Mouse (Mus musculus) liver, embryonic 13.5 days (tissue): ENCODE data around the gene Pnmt. TPM values are rescaled to one million over a fixed set of nuclear protein-coding genes. Genes with fewer than 3 reads are reported as not detected.

Experiments used
- ATAC-seq: fragments of 200-750 bp; cut with Nextera tagmentation; 2 replicates; pipeline ENCODE4 v1.8.0; 2017; ENCODE audit warnings: low read depth, mild to moderate bottlenecking, moderate number of reproducible peaks, moderate library complexity
- DNase-seq: peaks from one replicate; pipeline ENCODE4 v3.0.0; 2022
- H3K27ac ChIP-seq: fragments of 300-500 bp; sonication (generic); 2 replicates; pipeline ENCODE4 v1.5.1; 2015; ENCODE audit warnings: moderate library complexity, mild to moderate bottlenecking, inconsistent platforms
- H3K27me3 ChIP-seq: fragments of 300-500 bp; sonication (generic); 2 replicates; pipeline ENCODE4 v1.6.1; 2015; ENCODE audit warnings: mild to moderate bottlenecking, inconsistent platforms
- H3K36me3 ChIP-seq: fragments of 300-500 bp; sonication (generic); 2 replicates; pipeline ENCODE4 v1.6.1; 2015; ENCODE audit warnings: mild to moderate bottlenecking, inconsistent platforms
- H3K4me1 ChIP-seq: fragments of 300-500 bp; sonication (generic); replicated peaks from 2 replicates; pipeline ENCODE4 v1.6.1; 2015; ENCODE audit warnings: inconsistent platforms
- H3K4me2 ChIP-seq: fragments of 300-500 bp; sonication (generic); 2 replicates; pipeline ENCODE4 v1.6.1; 2015; ENCODE audit warnings: inconsistent platforms, mild to moderate bottlenecking, moderate library complexity
- H3K4me3 ChIP-seq: fragments of 300-500 bp; sonication (generic); replicated peaks from 2 replicates; pipeline ENCODE4 v1.5.1; 2015; ENCODE audit warnings: mild to moderate bottlenecking, inconsistent platforms
- H3K9ac ChIP-seq: fragments of 300-500 bp; sonication (generic); 2 replicates; pipeline ENCODE4 v1.6.1; 2015; ENCODE audit warnings: mild to moderate bottlenecking, inconsistent platforms
- H3K9me3 ChIP-seq: fragments of 300-500 bp; sonication (generic); replicated peaks from 2 replicates; pipeline ENCODE4 v1.6.1; 2016; ENCODE audit warnings: inconsistent platforms
- WGBS: fragments of 180-500 bp; shearing (Covaris S2); methylation state at CpG from one replicate; pipeline ENCODE4 v1.1.7; 2015; ENCODE audit not compliant: insufficient replicate concordance; 5-methylcytosine and 5-hydroxymethylcytosine counted together
- polyA plus RNA-seq: library from polyadenylated mRNA; unstranded; fragments of >200 nt; fragmentation: Nextera tagmentation; extraction: Ambion mirVana; gene quantifications from 2 replicates; pipeline ENCODE4 v1.2.1, GENCODE M21; 2015

The Pnmt gene
- polyA plus RNA-seq, 1 experiment from 2014 or later = not detected

DNA sequence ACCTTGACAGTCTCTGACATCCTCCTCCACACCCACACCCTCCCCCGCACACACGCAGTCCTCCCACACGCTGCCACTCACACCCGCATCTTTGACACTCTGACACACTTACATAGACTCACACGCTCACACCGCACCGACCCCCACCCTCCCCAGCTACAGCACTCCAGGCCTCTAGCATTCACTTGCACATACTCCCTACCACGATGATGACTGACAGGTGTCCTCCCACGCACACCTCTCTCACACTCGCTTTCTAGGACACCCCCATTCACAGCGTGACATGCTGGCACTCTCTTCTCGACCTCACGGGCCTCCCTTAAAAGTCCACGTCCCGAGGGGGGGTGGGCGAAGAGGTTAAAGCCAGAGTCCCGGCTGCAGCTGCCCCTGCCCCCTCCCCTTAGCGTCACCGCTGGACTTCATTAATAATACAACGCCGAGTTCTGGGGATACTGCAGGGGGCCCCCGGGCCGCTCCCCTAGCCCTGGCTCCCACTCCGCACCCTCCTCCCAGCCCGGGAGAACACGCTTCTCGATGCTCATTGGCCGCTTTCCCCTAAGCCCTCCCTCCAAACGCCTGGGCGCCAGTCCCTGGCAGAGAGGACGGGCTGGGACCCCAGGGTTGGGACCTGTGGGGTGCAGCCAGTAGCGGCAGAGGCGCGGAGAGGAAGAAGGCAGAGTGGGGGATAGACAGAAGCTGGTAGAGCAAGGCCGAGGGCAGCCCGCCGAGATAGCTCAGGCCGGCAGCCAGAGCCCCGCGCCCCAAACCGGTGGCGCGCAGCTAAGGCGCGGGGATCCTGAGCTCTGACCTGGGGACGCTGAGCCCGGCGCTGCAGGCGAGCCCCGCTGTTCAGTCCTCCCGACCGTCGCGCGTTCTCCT is 37.9 kb upstream of the Pnmt start, which contains the start of gene Ppp1r1b:
TSS of gene Ppp1r1b (plus strand) at position 322 of the 879 bp plus-strand sequence.
- Histone ChIP-seq H3K36me3 (no peaks in the 10 kb centered on the region), H3K9me3 (no peaks in the 10 kb centered on the region), H3K4me2 (peak within 1 kb of the TSS; percentile 59), H3K9ac (no peak within 1 kb of the TSS), H3K27ac (no peak within 1 kb of the TSS), H3K4me3 (peak within 1 kb of the TSS; percentile 40), H3K4me1 (0 out of 2 replicates have a peak, but pooled peaks cover 9% of the 10 kb centered on the region), H3K27me3 (peaks cover 97% of the 10 kb centered on the region)
- 3% methylated on average over 55 of the region's 55 CpGs for WGBS
- no peak for DNase-seq
- no peak for ATAC-seq

DNA sequence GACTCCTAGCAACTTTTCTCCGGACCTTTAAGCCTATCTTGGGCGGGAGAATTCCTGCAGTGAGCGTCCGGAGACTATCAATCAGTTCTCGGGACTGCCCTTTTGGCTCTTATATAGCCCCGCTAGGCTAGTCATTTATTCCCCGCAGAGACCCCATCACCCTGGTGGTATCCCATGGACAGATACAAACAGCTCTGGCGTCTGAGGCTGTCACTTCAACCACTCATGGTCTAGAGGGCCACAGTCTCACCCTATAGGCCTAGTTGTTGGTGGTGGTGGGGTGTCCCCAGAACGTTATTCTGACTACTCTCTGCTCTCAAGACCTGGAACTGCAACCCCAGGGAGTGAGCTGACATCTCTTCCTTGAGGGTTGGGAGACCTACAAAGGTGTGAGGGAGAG is 36.9 kb upstream of the Pnmt start:
- H3K9me3 ChIP-seq = no peaks in the 10 kb centered on the region
- 0 out of 2 replicates have a peak, but pooled peaks cover 9% of the 10 kb centered on the region for H3K4me1 ChIP-seq
- no peaks in the 10 kb centered on the region for H3K36me3 ChIP-seq
- peak overlapping the region; percentile 59; the same call in 1 of the 2 replicates for H3K4me2 ChIP-seq
- peaks cover 97% of the 10 kb centered on the region for H3K27me3 ChIP-seq
- no peak overlapping the region for H3K4me3 ChIP-seq
- no peak for ATAC-seq
- no peak overlapping the region for H3K27ac ChIP-seq
- 5% methylated on average over 9 of the region's 9 CpGs for WGBS
- DNase-seq = no peak
- no peak overlapping the region for H3K9ac ChIP-seq

DNA sequence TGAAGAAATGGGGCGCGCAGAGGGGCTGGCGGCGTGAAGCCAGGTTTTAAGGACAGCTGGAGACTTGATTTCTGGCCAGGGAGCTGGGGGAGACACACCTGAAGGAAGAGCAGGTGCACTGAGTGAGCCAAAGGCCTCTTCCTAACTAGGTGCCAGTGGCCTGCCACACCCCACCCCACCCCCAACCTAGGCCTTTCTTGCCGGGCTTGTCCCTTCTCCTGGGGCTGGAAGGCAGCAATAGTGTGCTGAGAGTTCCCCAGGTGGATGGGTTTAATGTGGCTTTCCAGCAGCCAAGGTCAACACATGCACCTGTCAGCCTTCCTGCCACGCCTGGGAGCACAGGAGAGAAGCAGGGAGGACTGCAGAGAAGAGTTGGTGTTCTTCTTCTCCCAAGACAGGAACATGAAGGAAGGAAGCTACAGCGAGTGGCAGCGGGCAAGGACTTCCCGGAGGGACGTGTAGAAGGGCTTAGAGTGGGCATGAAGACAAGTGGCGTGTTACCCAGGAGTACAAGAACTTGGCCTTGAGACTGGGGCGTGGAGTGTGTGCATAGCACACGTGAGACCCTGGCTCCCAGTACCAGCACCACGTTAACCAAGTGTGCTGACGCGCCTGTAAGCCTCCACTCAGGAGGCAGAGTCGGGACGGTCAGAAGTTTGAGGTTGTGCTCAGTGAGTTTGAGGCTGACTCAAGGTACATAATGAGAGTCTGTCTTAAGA is 33.8 kb upstream of the Pnmt start:
- H3K9me3 ChIP-seq = no peaks in the 10 kb centered on the region
- DNase-seq = no peak
- no peak overlapping the region for H3K9ac ChIP-seq
- H3K36me3 ChIP-seq = no peaks in the 10 kb centered on the region
- H3K4me2 ChIP-seq = no peak overlapping the region
- H3K4me1 ChIP-seq = peaks cover 26% of the 10 kb centered on the region
- no peak overlapping the region for H3K4me3 ChIP-seq
- ATAC-seq = no peak
- WGBS = 63% methylated on average over 18 of the region's 18 CpGs
- peaks cover 80% of the 10 kb centered on the region for H3K27me3 ChIP-seq
- no peak overlapping the region for H3K27ac ChIP-seq

DNA sequence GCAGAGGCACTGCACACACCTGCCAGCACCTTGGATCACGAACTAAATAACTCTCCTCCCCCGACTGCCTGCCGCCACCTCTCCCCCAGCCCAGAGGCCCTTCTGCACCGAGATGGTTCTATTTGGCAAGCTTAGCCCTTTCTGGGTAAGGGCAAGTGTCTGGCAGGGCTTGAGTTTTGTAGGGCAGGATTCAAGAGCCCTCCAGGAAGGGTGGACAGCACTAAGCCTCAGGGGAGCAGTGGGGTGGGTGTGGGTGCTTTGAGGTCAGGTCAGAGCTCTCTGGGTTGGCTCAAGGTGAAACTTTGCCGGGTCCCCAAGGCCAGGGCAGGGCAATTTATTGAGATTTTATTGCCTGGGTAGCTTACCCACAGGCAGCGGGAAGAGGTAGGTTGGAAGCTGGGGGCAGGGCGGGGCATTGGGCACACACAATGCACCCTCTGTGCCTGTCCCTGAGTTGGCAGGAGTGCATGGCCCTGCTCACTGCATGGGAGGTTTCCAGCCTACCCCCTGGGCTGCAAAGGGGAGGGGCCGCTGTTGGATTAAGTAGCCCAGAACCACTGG is 32.5 kb upstream of the Pnmt start:
- 35% methylated on average over 8 of the region's 8 CpGs for WGBS
- ATAC-seq (no peak), DNase-seq (no peak)
- Histone ChIP-seq H3K4me1 (peaks cover 27% of the 10 kb centered on the region), H3K36me3 (no peaks in the 10 kb centered on the region), H3K4me3 (no peak overlapping the region), H3K27me3 (peaks cover 67% of the 10 kb centered on the region), H3K27ac (no peak overlapping the region), H3K4me2 (no peak overlapping the region), H3K9me3 (no peaks in the 10 kb centered on the region), H3K9ac (no peak overlapping the region)

DNA sequence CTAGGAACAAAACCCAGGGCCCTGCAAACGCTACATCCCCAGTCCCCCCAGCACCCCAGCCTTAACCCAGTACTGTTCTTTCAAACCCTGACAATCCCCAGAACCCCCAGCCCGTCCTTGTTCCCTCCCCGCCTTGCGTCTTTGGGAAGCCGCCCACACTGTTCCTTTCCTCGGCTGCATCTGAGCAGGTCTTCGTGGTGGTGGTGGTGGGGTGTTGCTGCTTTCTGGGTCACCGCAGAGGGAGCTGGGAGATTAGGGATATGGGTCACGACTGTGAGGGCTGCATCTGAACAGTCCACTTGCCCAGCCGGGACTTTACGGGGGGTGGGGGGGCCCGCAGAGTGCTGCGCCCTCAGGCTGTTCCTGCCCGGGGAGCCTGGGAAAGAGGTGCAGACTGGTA is 31.8 kb upstream of the Pnmt start:
- Histone ChIP-seq H3K4me2 (no peak overlapping the region), H3K4me3 (no peak overlapping the region), H3K36me3 (no peaks in the 10 kb centered on the region), H3K4me1 (peaks cover 32% of the 10 kb centered on the region), H3K9ac (no peak overlapping the region), H3K9me3 (no peaks in the 10 kb centered on the region), H3K27ac (no peak overlapping the region), H3K27me3 (peaks cover 60% of the 10 kb centered on the region)
- ATAC-seq = no peak
- DNase-seq = no peak
- 63% methylated on average over 14 of the region's 14 CpGs for WGBS

DNA sequence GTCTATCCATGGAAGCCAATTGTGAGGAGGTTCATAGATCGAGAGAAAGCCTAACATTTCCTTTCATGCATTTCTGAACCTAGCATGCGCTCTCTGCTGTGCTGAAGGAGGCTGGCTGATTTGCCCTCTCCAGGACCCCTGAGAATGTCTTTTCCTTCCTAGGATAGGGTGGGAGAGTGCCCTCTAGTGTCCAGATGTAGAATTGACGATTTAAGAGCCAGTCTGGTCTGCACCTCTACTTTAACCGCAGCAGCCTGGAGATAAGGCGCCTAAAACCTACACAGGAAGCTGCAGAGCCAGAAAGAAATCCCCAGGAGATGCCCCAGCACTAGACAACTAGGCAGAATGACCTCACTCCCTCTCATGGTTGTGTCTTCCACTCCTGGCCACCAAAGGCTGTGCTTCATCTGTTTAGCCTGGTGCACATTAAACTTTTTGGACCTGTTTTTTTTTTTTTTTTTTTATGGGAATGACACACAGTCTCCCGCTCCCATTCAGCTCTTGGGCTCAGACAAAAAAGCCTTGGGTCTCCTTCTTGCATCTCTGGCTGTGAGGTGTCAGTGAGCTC is 30.4 kb upstream of the Pnmt start:
- WGBS = 7% methylated on average over 6 of the region's 6 CpGs

DNA sequence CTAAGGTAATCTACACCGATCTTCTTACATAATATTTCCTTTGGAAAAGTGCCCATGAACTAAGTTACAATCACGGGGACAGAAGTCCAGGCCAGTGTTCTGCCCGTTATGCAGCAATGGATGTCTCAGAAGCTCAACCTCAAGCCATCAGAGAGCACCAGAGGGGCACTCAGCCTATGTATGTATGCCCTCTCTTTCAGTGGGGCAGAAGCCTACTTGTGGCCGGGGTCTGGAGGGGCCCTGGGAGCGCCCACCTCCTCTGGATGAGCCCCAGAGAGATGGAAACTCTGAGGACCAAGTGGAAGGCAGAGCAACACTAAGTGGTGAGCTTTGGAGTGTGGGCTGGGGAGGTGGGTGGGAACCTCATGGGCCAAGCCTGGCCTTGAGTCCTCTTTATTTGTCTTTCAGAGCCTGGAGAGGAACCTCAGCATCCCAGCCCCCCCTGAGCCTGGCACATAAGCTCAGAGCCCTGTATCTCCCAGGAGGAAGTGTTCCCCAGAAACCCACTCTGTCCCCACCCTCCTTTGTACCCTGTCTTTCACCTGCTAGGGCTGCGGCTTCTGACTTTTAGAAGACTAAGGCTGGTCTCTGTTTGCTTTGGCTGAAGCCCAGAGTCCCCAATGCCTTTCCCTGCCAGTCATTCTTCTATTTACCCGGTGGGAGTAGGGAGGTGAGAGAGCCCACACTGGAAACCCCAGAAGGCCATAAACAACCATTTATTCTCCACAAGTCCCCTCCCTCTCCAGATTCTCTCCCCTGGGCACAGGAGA is 29.4 kb upstream of the Pnmt start:
- no peaks in the 10 kb centered on the region for H3K9me3 ChIP-seq
- no peak overlapping the region for H3K9ac ChIP-seq
- DNase-seq (no peak), ATAC-seq (no peak)
- H3K4me1 ChIP-seq = peaks cover 54% of the 10 kb centered on the region
- H3K27ac ChIP-seq = peak overlapping the region; percentile 65
- peak overlapping the region; percentile 78; the same call in 1 of the 2 replicates for H3K4me3 ChIP-seq
- 63% methylated on average over 7 of the region's 7 CpGs for WGBS
- peaks cover 36% of the 10 kb centered on the region for H3K27me3 ChIP-seq
- peak overlapping the region; percentile 85 for H3K4me2 ChIP-seq
- H3K36me3 ChIP-seq = no peaks in the 10 kb centered on the region

More for the DNA sequence above, 30.4 kb upstream of the Pnmt start:
- DNase-seq (peak; percentile 55), ATAC-seq (no peak)
- Histone ChIP-seq H3K36me3 (no peaks in the 10 kb centered on the region), H3K9ac (no peak overlapping the region), H3K4me1 (peaks cover 45% of the 10 kb centered on the region), H3K27ac (no peak overlapping the region), H3K4me2 (0 out of 2 replicates have a peak overlapping the region, but pooled peaks have one; percentile 3), H3K9me3 (no peaks in the 10 kb centered on the region), H3K27me3 (peaks cover 46% of the 10 kb centered on the region), H3K4me3 (no peak overlapping the region)

DNA sequence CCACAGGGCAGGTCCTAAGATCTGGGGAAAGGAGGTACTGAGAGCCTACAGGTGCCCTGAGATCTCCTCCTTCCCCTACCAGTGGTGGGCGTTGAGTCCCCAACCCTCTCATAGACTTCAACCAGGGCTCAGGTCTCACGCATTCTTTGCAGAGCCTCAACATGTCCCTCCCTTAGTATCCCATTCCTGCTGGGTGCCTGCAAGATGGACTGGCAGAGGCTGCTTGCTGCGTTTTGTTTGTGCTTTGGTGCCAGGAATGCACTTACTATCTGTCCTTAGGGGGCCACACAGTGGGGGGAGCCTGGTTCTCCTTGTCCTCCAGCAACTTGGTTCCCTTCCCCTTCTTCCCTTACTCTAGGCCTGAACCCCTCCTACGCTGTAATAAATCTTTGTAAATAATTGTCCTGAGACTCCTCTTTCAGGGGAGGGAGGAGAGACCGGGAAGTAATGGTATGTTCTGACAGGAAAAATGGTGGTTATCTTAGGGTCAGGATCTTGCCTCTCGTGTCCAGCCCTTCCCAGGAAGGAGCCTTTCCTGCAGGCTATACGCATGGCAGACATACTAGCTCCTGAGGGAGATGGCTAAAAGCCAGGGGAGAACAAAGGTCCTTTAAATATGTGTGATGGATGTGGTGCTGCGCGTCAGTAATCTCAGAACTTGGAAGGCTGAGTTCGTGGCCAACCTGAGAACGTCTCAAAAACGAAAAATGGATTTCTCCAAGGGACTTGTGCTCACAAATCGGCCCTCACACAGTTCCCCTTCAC is 28.7 kb upstream of the Pnmt start:
- H3K9ac ChIP-seq = peak overlapping the region; percentile 73
- peak overlapping the region; percentile 85 for H3K4me2 ChIP-seq
- H3K4me1 ChIP-seq = peaks cover 60% of the 10 kb centered on the region
- H3K27me3 ChIP-seq = peaks cover 29% of the 10 kb centered on the region
- ATAC-seq (peak; percentile 13; the same call in 1 of the 2 replicates), DNase-seq (no peak)
- H3K36me3 ChIP-seq = no peaks in the 10 kb centered on the region
- no peaks in the 10 kb centered on the region for H3K9me3 ChIP-seq
- H3K4me3 ChIP-seq = peak overlapping the region; percentile 78
- 12% methylated on average over 13 of the region's 13 CpGs for WGBS
- H3K27ac ChIP-seq = peak overlapping the region; percentile 65

DNA sequence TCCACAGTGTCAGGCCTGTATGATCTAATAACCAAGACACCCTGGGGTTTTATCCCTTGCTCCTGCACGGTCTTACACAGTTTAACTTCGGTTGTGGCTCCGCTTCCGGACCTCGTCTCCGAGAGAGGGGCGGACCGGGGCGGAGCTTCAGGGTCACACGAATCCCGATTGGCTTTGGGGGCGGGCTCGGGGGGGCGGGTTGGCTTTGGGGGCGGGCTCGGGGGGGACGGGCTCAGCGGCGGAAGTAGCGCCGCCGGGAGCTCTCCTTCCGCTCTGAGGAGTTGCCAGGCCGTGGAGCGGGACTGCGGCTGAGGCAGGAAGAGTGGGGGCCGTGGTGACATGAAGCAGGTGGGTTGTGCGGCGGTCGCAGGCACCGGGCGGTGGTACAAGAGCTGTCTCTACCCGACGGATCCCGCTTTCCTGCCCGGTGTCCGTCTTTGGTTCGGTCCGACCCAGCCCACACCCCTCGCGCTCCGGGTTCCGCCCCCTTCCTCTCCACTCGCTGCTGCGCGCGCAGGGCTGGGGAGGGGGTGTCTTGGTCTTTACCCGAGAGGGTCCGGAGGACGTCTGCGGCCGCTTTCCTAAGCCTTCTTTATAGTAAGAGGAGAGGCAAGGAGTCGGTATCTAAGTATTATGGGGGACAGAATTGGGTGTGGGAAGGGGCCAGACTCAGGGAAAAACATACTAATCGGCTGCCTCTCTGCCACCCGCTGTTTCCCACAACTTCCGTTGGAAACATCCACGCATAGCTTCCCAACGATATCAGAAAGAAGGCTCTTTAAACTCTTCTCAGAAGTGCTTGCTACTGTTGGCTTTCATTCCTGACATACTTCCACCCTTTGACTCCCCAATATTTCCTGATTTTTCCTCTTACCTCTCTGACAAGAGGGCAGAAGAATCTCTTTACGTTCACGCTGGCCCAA is 27.8 kb upstream of the Pnmt start, which contains the start of gene Stard3:
TSS of gene Stard3 (plus strand) at position 208 of the 923 bp plus-strand sequence.
- Histone ChIP-seq H3K4me2 (peak within 1 kb of the TSS; percentile 85), H3K36me3 (no peaks in the 10 kb centered on the region), H3K9ac (peak within 1 kb of the TSS; percentile 82), H3K27me3 (peaks cover 20% of the 10 kb centered on the region), H3K4me3 (peak within 1 kb of the TSS; percentile 78), H3K27ac (peak within 1 kb of the TSS; percentile 73), H3K9me3 (no peaks in the 10 kb centered on the region), H3K4me1 (peaks cover 60% of the 10 kb centered on the region)
- under 1% methylated on average over 58 of the region's 60 CpGs for WGBS
- DNase-seq (peak; percentile 86), ATAC-seq (peak; percentile 86)
